Mouse (Mus musculus): ENCODE measurements around the gene Gna15.

GRCm38 (mm10) chr10:81462917-81463316 lies 61.1 kb downstream of the Gna15 start:
- TF ChIP-seq CTCF (IDR thresholded peaks at IDR 0.05) = no peak
- TF ChIP-seq EP300 (IDR thresholded peaks at IDR 0.05) = no peak
